Mouse (Mus musculus): Measurements from ENCODE around the gene Pard3. TPM values are rescaled to one million over a fixed set of nuclear protein-coding genes. Genes with fewer than 3 reads are reported as not detected.

The Pard3 gene
- polyA plus RNA-seq, 1 experiment: 51.2 TPM

GRCm38 (mm10) chr8:127113209-127113608 lies 49.5 kb downstream of the Pard3 start:
- TF ChIP-seq CTCF (conservative IDR thresholded peaks at IDR 0.05; ENCODE audit: insufficient read depth, insufficient read length, low read depth, low read length) (no peak), POLR2A (IDR thresholded peaks at IDR 0.05; ENCODE audit: low read depth, low read length) (no peak)
- Histone ChIP-seq H3K27ac (ENCODE audit: insufficient read depth, low read depth, low read length) (no peak overlapping the region), H3K27me3 (replicated peaks; ENCODE audit: control insufficient read depth, insufficient read depth, low read length) (no peaks in the 10 kb centered on the region), H3K4me3 (ENCODE audit: insufficient read depth, low read depth, low read length) (no peak overlapping the region), H3K36me3 (ENCODE audit: control insufficient read depth, insufficient read depth, low read length) (no peaks in the 10 kb centered on the region), H3K4me1 (ENCODE audit: control insufficient read depth, insufficient read depth, low read length) (peaks cover 6% of the 10 kb centered on the region)
- WGBS: 59% methylated on average over 5 of the region's 5 CpGs
- no peak for DNase-seq

- Histone ChIP-seq H3K36me3 (ENCODE audit: control insufficient read depth, insufficient read depth, low read length) (no peaks in the 10 kb centered on the region), H3K4me1 (ENCODE audit: control insufficient read depth, insufficient read depth, low read length) (peaks cover 6% of the 10 kb centered on the region), H3K27ac (ENCODE audit: insufficient read depth, low read depth, low read length) (no peak overlapping the region), H3K4me3 (ENCODE audit: insufficient read depth, low read depth, low read length) (no peak overlapping the region), H3K27me3 (replicated peaks; ENCODE audit: control insufficient read depth, insufficient read depth, low read length) (no peaks in the 10 kb centered on the region)
- no peak for TF ChIP-seq POLR2A (IDR thresholded peaks at IDR 0.05; ENCODE audit: low read depth, low read length)
- TF ChIP-seq CTCF (conservative IDR thresholded peaks at IDR 0.05; ENCODE audit: insufficient read depth, insufficient read length, low read depth, low read length): no peak
- WGBS: 75% methylated on average over 3 of the region's 3 CpGs
- no peak for DNase-seq
Observed at GRCm38 (mm10) chr8:127115837-127116236, 52.1 kb downstream of the Pard3 start.

GRCm38 (mm10) chr8:127118373-127118861 lies 54.7 kb downstream of the Pard3 start:
- Histone ChIP-seq H3K27me3 (replicated peaks; ENCODE audit: control insufficient read depth, insufficient read depth, low read length) (no peaks in the 10 kb centered on the region), H3K36me3 (ENCODE audit: control insufficient read depth, insufficient read depth, low read length) (no peaks in the 10 kb centered on the region), H3K27ac (ENCODE audit: insufficient read depth, low read depth, low read length) (no peak overlapping the region), H3K4me3 (ENCODE audit: insufficient read depth, low read depth, low read length) (no peak overlapping the region), H3K4me1 (ENCODE audit: control insufficient read depth, insufficient read depth, low read length) (peaks cover 5% of the 10 kb centered on the region; the same call in 1 of the 2 replicates)
- WGBS: 78% methylated on average over 11 of the region's 11 CpGs
- TF ChIP-seq POLR2A (IDR thresholded peaks at IDR 0.05; ENCODE audit: low read depth, low read length): no peak
- no peak for TF ChIP-seq CTCF (conservative IDR thresholded peaks at IDR 0.05; ENCODE audit: insufficient read depth, insufficient read length, low read depth, low read length)
- DNase-seq: no peak

- H3K36me3 ChIP-seq (ENCODE audit: control insufficient read depth, insufficient read depth, low read length): no peaks in the 10 kb centered on the region
- WGBS: 46% methylated on average over 3 of the region's 3 CpGs
- H3K4me3 ChIP-seq (ENCODE audit: insufficient read depth, low read depth, low read length): no peak overlapping the region
- H3K27ac ChIP-seq (ENCODE audit: insufficient read depth, low read depth, low read length): no peak overlapping the region
- peak; percentile 61 for DNase-seq
- H3K27me3 ChIP-seq (replicated peaks; ENCODE audit: control insufficient read depth, insufficient read depth, low read length): no peaks in the 10 kb centered on the region
- TF ChIP-seq POLR2A (IDR thresholded peaks at IDR 0.05; ENCODE audit: low read depth, low read length) (no peak), CTCF (conservative IDR thresholded peaks at IDR 0.05; ENCODE audit: insufficient read depth, insufficient read length, low read depth, low read length) (no peak)
- H3K4me1 ChIP-seq (ENCODE audit: control insufficient read depth, insufficient read depth, low read length): peaks cover 14% of the 10 kb centered on the region; the same call in 1 of the 2 replicates
Observed at GRCm38 (mm10) chr8:127123391-127123790, 59.7 kb downstream of the Pard3 start.

GRCm38 (mm10) chr8:127124795-127125194 lies 61.1 kb downstream of the Pard3 start:
- TF ChIP-seq CTCF (conservative IDR thresholded peaks at IDR 0.05; ENCODE audit: insufficient read depth, insufficient read length, low read depth, low read length): no peak
- H3K4me3 ChIP-seq (ENCODE audit: insufficient read depth, low read depth, low read length): no peak overlapping the region
- no peak overlapping the region for H3K27ac ChIP-seq (ENCODE audit: insufficient read depth, low read depth, low read length)
- 39% methylated on average over 8 of the region's 8 CpGs for WGBS
- no peak for DNase-seq
- no peaks in the 10 kb centered on the region for H3K27me3 ChIP-seq (replicated peaks; ENCODE audit: control insufficient read depth, insufficient read depth, low read length)
- H3K36me3 ChIP-seq (ENCODE audit: control insufficient read depth, insufficient read depth, low read length): no peaks in the 10 kb centered on the region
- peaks cover 20% of the 10 kb centered on the region for H3K4me1 ChIP-seq (ENCODE audit: control insufficient read depth, insufficient read depth, low read length)

- H3K27ac ChIP-seq (ENCODE audit: insufficient read depth, low read depth, low read length): no peak overlapping the region
- DNase-seq: no peak
- H3K36me3 ChIP-seq (ENCODE audit: control insufficient read depth, insufficient read depth, low read length): no peaks in the 10 kb centered on the region
- TF ChIP-seq POLR2A (IDR thresholded peaks at IDR 0.05; ENCODE audit: low read depth, low read length): no peak
- no peak for TF ChIP-seq CTCF (conservative IDR thresholded peaks at IDR 0.05; ENCODE audit: insufficient read depth, insufficient read length, low read depth, low read length)
- H3K27me3 ChIP-seq (replicated peaks; ENCODE audit: control insufficient read depth, insufficient read depth, low read length): no peaks in the 10 kb centered on the region
- no peak overlapping the region for H3K4me3 ChIP-seq (ENCODE audit: insufficient read depth, low read depth, low read length)
- 56% methylated on average over 11 of the region's 11 CpGs for WGBS
- peaks cover 32% of the 10 kb centered on the region for H3K4me1 ChIP-seq (ENCODE audit: control insufficient read depth, insufficient read depth, low read length)
Observed at GRCm38 (mm10) chr8:127125686-127126683, 62.3 kb downstream of the Pard3 start.

GRCm38 (mm10) chr8:127128781-127129396 lies 65.2 kb downstream of the Pard3 start:
- 32% methylated on average over 8 of the region's 8 CpGs for WGBS
- Histone ChIP-seq H3K36me3 (ENCODE audit: control insufficient read depth, insufficient read depth, low read length) (no peaks in the 10 kb centered on the region), H3K27me3 (replicated peaks; ENCODE audit: control insufficient read depth, insufficient read depth, low read length) (no peaks in the 10 kb centered on the region), H3K27ac (ENCODE audit: insufficient read depth, low read depth, low read length) (peak overlapping the region; percentile 54), H3K4me3 (ENCODE audit: insufficient read depth, low read depth, low read length) (no peak overlapping the region), H3K4me1 (ENCODE audit: control insufficient read depth, insufficient read depth, low read length) (peaks cover 26% of the 10 kb centered on the region)
- DNase-seq: peak; percentile 88
- TF ChIP-seq POLR2A (IDR thresholded peaks at IDR 0.05; ENCODE audit: low read depth, low read length) (no peak), CTCF (conservative IDR thresholded peaks at IDR 0.05; ENCODE audit: insufficient read depth, insufficient read length, low read depth, low read length) (no peak)
